In the genomic region with DNA sequence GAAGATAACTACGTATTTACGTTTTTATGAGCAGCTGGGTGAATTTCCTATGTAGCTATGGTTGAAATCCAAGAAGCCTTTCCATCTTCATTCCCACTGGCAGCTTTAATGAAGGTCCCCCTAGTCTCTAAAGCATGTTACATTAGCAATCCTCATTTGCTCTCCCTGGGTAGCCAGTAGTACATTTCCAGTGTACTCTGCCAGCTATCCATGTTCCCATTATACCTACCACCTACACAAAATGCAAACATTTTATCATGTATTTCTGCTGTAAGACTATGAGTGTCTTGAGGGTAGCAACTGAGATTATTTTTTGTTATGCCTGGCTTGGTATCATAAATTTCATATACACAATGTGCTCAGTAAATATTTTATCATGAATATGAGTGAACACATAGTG, we compare ENCODE assay signal across 20 mouse cellular contexts.
DNase-seq lines count a peak whose midpoint lies in the region; ATAC-seq lines count a peak whose summit lies in the region.
"Had no signal": no experiment of that assay in that cellular context is flagged by ENCODE, and none has a peak within 500 bp of the region (broad histone marks: within the 10 kb centered on the region; RNA-seq: fewer than 3 reads in every experiment).

No protein-coding gene starts in this region.

- H3K27ac ChIP-seq in hindbrain, embryonic 16.5 days (ENCODE audit: low read depth, low read length) = no peak overlapping the region
- H3K27ac ChIP-seq in hindbrain, embryonic 14.5 days = no peak overlapping the region
- H3K27ac ChIP-seq: embryonic facial prominence, embryonic 13.5 days; embryonic facial prominence, embryonic 15.5 days; forebrain, embryonic 10.5 days; forebrain, embryonic 12.5 days had no signal

- H3K27me3 ChIP-seq in hindbrain, embryonic 16.5 days (replicated peaks; ENCODE audit: control insufficient read depth, insufficient read depth, low read length) = no peaks in the 10 kb centered on the region
- H3K27me3 ChIP-seq in hindbrain, embryonic 14.5 days (ENCODE audit: control insufficient read depth, insufficient read depth, low read length) = no peaks in the 10 kb centered on the region
- H3K27me3 ChIP-seq: embryonic facial prominence, embryonic 13.5 days; embryonic facial prominence, embryonic 15.5 days; forebrain, embryonic 12.5 days had no signal

- no peaks in the 10 kb centered on the region for H3K9me3 ChIP-seq in hindbrain, embryonic 16.5 days (ENCODE audit: control insufficient read depth, low read length)
- H3K9me3 ChIP-seq in hindbrain, embryonic 14.5 days (ENCODE audit: control insufficient read depth, low read length) = no peaks in the 10 kb centered on the region
- H3K9me3 ChIP-seq: embryonic facial prominence, embryonic 13.5 days; embryonic facial prominence, embryonic 15.5 days; forebrain, embryonic 10.5 days; forebrain, embryonic 12.5 days had no signal

- ATAC-seq in hindbrain, embryonic 16.5 days = 0 out of 2 replicates have a peak, but pooled peaks have one; percentile 6
- ATAC-seq in hindbrain, embryonic 14.5 days (ENCODE audit: low FRiP score) = no peak

- no peak for DNase-seq in hindbrain, embryonic 14.5 days (ENCODE audit: low spot score)
- DNase-seq in brain, adult 2 months (ENCODE audit: low read depth, low spot score) = peak; percentile 14
- DNase-seq in telencephalon, adult 2 months (ENCODE audit: low read depth, low spot score) = peak; percentile 24
- DNase-seq in adrenal gland, postnatal 4 days (ENCODE audit: low spot score in 2 of 2) = no peak
- DNase-seq: adrenal gland, adult 2 months; adrenal gland, postnatal 10 days; adrenal gland, postnatal 25 days; cerebellum, adult 11 months; cerebellum, adult 18-20 months; cerebellum, adult 8-10 months; cerebellum, adult 9-11 months; cerebellum, postnatal 14 days; cerebellum, postnatal 36 days; embryo, embryonic 11 days had no signal

- 89% methylated on average over 2 of the region's 2 CpGs for WGBS in hindbrain, embryonic 16.5 days
- WGBS in hindbrain, embryonic 14.5 days = 85% methylated on average over 2 of the region's 2 CpGs

- no peaks in the 10 kb centered on the region for H3K36me3 ChIP-seq in hindbrain, embryonic 16.5 days (ENCODE audit: control insufficient read depth, insufficient read depth, low read length)
- H3K36me3 ChIP-seq in hindbrain, embryonic 14.5 days (replicated peaks; ENCODE audit: control insufficient read depth, insufficient read depth) = no peaks in the 10 kb centered on the region
- H3K36me3 ChIP-seq: embryonic facial prominence, embryonic 13.5 days; embryonic facial prominence, embryonic 15.5 days; forebrain, embryonic 10.5 days; forebrain, embryonic 12.5 days had no signal

- no peak overlapping the region for H3K4me2 ChIP-seq in hindbrain, embryonic 16.5 days (ENCODE audit: low read length)
- H3K4me2 ChIP-seq in hindbrain, embryonic 14.5 days (replicated peaks) = no peak overlapping the region
- H3K4me2 ChIP-seq: embryonic facial prominence, embryonic 13.5 days; embryonic facial prominence, embryonic 15.5 days; forebrain, embryonic 12.5 days had no signal

- no peak overlapping the region for H3K9ac ChIP-seq in hindbrain, embryonic 16.5 days (ENCODE audit: low read depth, low read length)
- no peak overlapping the region for H3K9ac ChIP-seq in hindbrain, embryonic 14.5 days
- H3K9ac ChIP-seq: embryonic facial prominence, embryonic 13.5 days; embryonic facial prominence, embryonic 15.5 days; forebrain, embryonic 12.5 days had no signal

- H3K4me1 ChIP-seq in hindbrain, embryonic 16.5 days (ENCODE audit: control insufficient read depth, insufficient read depth, low read depth, low read length) = no peaks in the 10 kb centered on the region
- H3K4me1 ChIP-seq in hindbrain, embryonic 14.5 days (replicated peaks; ENCODE audit: control insufficient read depth, insufficient read depth, low read length) = no peaks in the 10 kb centered on the region

- H3K4me3 ChIP-seq in hindbrain, embryonic 16.5 days (ENCODE audit: low read length) = no peak overlapping the region
- no peak overlapping the region for H3K4me3 ChIP-seq in hindbrain, embryonic 14.5 days (replicated peaks; ENCODE audit: low read length)
- H3K4me3 ChIP-seq: embryonic facial prominence, embryonic 13.5 days; embryonic facial prominence, embryonic 15.5 days; erythroblast, embryonic 14.5 days; forebrain, embryonic 10.5 days; forebrain, embryonic 12.5 days had no signal

Comparison
In these comparisons a context has a peak if more than half of its experiments do, and no peak if none do; other contexts are left out.
1. DNase-seq: peak in brain, adult 2 months (single experiment) and telencephalon, adult 2 months (single experiment); none in hindbrain, embryonic 14.5 days (single experiment) and adrenal gland, postnatal 4 days (0 of 2).